Mouse (Mus musculus) erythroblast, embryonic 14.5 days (primary cell): Measurements from ENCODE around the gene Sipa1l3.

Experiments used
- GATA1 ChIP-seq: IDR thresholded peaks from 2 replicates; pipeline ENCODE4 v1.6.1; 2012; ENCODE audit warnings: low read length, inconsistent platforms, mixed read lengths
- TAL1 ChIP-seq: IDR thresholded peaks from 3 replicates; pipeline ENCODE4 v1.6.1; 2012; ENCODE audit warnings: low read length, inconsistent platforms, mixed read lengths

DNA sequence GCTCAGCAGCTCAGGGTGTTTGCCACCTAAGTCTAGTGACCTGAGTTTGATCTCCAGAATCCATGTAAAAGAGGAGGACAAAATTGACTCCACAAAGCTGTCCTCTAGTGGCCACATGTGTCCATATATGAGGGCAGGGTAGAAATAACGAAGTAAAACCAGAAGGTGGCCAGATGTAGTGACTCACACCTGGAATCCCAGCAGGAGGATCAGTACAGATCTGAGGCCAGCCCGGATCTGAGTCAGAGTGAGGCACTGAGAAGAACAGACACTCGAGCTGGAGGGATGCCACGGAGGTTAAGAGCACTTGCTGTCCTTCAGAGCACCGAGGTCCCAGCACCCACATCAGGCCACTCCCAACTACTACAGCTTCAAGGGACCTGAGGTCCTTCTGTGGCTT lies 68.3 kb downstream of the Sipa1l3 start:
- TF ChIP-seq GATA1, result no peak
- TF ChIP-seq TAL1, result no peak
